Mouse (Mus musculus) stomach, postnatal 0 days (tissue): Measurements from ENCODE around the gene Edar. TPM values are rescaled to one million over a fixed set of nuclear protein-coding genes. Genes with fewer than 3 reads are reported as not detected.

Experiments used
- ATAC-seq: fragments of 200-750 bp; cut with Nextera tagmentation; 2 replicates; pipeline ENCODE4 v1.8.0; 2017; ENCODE audit not compliant: low FRiP score, low TSS enrichment
- DNase-seq: peaks from one replicate; pipeline ENCODE4 v3.0.0-alpha.2; 2016; ENCODE audit warnings: low spot score
- H3K27ac ChIP-seq: fragments of 300-500 bp; sonication (generic); replicated peaks from 2 replicates; pipeline ENCODE4 v1.5.1; 2014; ENCODE audit warnings: mild to moderate bottlenecking, control low read depth
- H3K27me3 ChIP-seq: fragments of 300-500 bp; sonication (generic); 2 replicates; pipeline ENCODE4 v1.6.1; 2014; ENCODE audit warnings: low read length; ENCODE audit not compliant: control insufficient read depth, insufficient read depth
- H3K36me3 ChIP-seq: fragments of 300-500 bp; sonication (generic); 2 replicates; pipeline ENCODE4 v1.6.1; 2014; ENCODE audit warnings: low read length, mixed read lengths; ENCODE audit not compliant: control insufficient read depth, insufficient read depth
- H3K4me1 ChIP-seq: fragments of 300-500 bp; sonication (generic); replicated peaks from 2 replicates; pipeline ENCODE4 v1.6.1; 2014; ENCODE audit warnings: antibody characterized with exemption; ENCODE audit not compliant: control insufficient read depth, insufficient read depth
- H3K4me2 ChIP-seq: fragments of 300-500 bp; sonication (generic); replicated peaks from 2 replicates; pipeline ENCODE4 v1.6.1; 2014; ENCODE audit warnings: low read depth, mild to moderate bottlenecking, control low read depth, moderate library complexity
- H3K4me3 ChIP-seq: fragments of 300-500 bp; sonication (generic); 2 replicates; pipeline ENCODE4 v1.5.1; 2014; ENCODE audit warnings: low read depth, low read length, control low read depth
- H3K9ac ChIP-seq: fragments of 300-500 bp; sonication (generic); 2 replicates; pipeline ENCODE4 v1.6.1; 2014; ENCODE audit warnings: mild to moderate bottlenecking, low read length, control low read depth, mixed read lengths
- H3K9me3 ChIP-seq: fragments of 300-500 bp; sonication (generic); 2 replicates; pipeline ENCODE4 v1.6.1; 2016; ENCODE audit warnings: low read length; ENCODE audit not compliant: control insufficient read depth
- CTCF ChIP-seq: IDR thresholded peaks from 2 replicates; pipeline ENCODE4 v1.5.1; 2016; ENCODE audit warnings: antibody characterized with exemption, low read depth, mild to moderate bottlenecking, moderate library complexity
- EP300 ChIP-seq: optimal IDR thresholded peaks from 2 replicates; pipeline ENCODE3; 2016; ENCODE audit warnings: antibody characterized with exemption
- WGBS: fragments of 180-500 bp; shearing (Covaris S2); extraction: QIAGEN DNeasy Blood & Tissue Kit; methylation state at CpG from one replicate; pipeline ENCODE4 v1.1.7; 2014; 5-methylcytosine and 5-hydroxymethylcytosine counted together
- polyA plus RNA-seq: library from polyadenylated mRNA; unstranded; fragments of >200 nt; fragmentation: Nextera tagmentation; extraction: Ambion mirVana; gene quantifications from 2 replicates; pipeline ENCODE4 v1.2.1, GENCODE M21; 2015

Edar gene
- polyA plus RNA-seq, 1 experiment from 2014 or later, result 0.64 TPM

DNA sequence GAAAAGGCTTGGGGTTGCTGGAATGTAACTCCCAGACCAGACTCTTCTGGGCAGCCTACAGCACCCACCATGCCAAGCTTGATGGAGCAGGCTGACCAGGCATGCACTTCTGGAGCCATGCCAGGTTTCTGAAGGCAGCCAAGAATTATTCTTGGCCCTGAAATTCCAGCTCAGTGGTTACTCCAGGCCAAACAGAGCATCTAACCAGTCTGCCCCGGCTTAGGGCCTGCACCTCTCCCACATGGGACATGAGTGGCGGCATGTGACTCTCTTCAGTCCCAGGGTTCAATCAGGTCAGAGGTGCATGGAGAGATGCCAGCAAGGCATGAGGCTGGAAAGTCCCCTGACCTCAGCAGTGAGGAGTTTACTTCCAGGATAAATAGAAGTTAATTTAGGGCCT lies 70.7 kb downstream of the Edar start:
- Histone ChIP-seq H3K4me3 (no peak overlapping the region), H3K27me3 (no peaks in the 10 kb centered on the region), H3K9ac (no peak overlapping the region), H3K36me3 (no peaks in the 10 kb centered on the region), H3K4me1 (no peaks in the 10 kb centered on the region), H3K9me3 (no peaks in the 10 kb centered on the region), H3K27ac (no peak overlapping the region), H3K4me2 (no peak overlapping the region)
- TF ChIP-seq EP300, result no peak
- no peak for TF ChIP-seq CTCF
- DNase-seq (peak; percentile 42), ATAC-seq (peak; percentile 73)
- WGBS, result 47% methylated on average over 2 of the region's 2 CpGs

- Histone ChIP-seq H3K27ac (no peak overlapping the region; the same call in 1 of the 2 replicates), H3K4me3 (no peak overlapping the region), H3K27me3 (no peaks in the 10 kb centered on the region), H3K4me2 (no peak overlapping the region), H3K36me3 (no peaks in the 10 kb centered on the region), H3K9ac (no peak overlapping the region), H3K4me1 (no peaks in the 10 kb centered on the region), H3K9me3 (no peaks in the 10 kb centered on the region)
- TF ChIP-seq CTCF (no peak), EP300 (no peak)
- ATAC-seq (no peak), DNase-seq (no peak)
- 74% methylated on average over 7 of the region's 7 CpGs for WGBS
Observed at GRCm38 (mm10) chr10:58601946-58602345, 73.5 kb downstream of the Edar start.

GRCm38 (mm10) chr10:58601431-58601901 lies 74.0 kb downstream of the Edar start:
- no peak for ATAC-seq
- H3K4me3 ChIP-seq, result no peak overlapping the region
- no peaks in the 10 kb centered on the region for H3K9me3 ChIP-seq
- WGBS, result 36% methylated on average over 6 of the region's 6 CpGs
- H3K27me3 ChIP-seq, result no peaks in the 10 kb centered on the region
- no peak overlapping the region for H3K4me2 ChIP-seq
- no peak overlapping the region for H3K9ac ChIP-seq
- no peaks in the 10 kb centered on the region for H3K4me1 ChIP-seq
- no peak overlapping the region; the same call in 1 of the 2 replicates for H3K27ac ChIP-seq
- no peaks in the 10 kb centered on the region for H3K36me3 ChIP-seq
- peak; percentile 18 for DNase-seq
- TF ChIP-seq CTCF, result no peak
- TF ChIP-seq EP300, result no peak

DNA sequence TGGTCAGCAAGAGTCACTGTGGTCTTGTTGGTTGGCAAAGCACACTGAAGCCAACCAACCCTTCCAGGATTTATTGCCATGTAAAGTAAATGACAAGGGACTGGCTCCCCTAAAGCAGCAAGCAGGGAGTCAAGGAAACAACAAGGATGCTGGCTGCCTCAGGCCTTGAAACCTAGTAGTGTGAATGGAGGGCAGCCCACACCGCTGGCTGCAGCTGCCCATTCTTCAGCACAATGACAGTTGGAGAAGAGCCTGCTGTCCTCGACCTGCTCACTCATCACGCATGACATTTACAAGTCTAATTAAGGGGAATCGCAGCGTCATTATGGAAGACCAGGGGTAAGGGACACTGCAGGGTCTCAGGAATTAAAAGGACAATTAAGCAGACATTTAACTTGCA lies 74.5 kb downstream of the Edar start:
- Histone ChIP-seq H3K27me3 (no peaks in the 10 kb centered on the region), H3K9ac (no peak overlapping the region), H3K4me1 (no peaks in the 10 kb centered on the region), H3K36me3 (no peaks in the 10 kb centered on the region), H3K4me3 (no peak overlapping the region), H3K9me3 (no peaks in the 10 kb centered on the region), H3K4me2 (no peak overlapping the region), H3K27ac (no peak overlapping the region)
- DNase-seq (peak; percentile 7), ATAC-seq (no peak)
- 35% methylated on average over 5 of the region's 5 CpGs for WGBS
- no peak for TF ChIP-seq CTCF
- TF ChIP-seq EP300, result no peak

DNA sequence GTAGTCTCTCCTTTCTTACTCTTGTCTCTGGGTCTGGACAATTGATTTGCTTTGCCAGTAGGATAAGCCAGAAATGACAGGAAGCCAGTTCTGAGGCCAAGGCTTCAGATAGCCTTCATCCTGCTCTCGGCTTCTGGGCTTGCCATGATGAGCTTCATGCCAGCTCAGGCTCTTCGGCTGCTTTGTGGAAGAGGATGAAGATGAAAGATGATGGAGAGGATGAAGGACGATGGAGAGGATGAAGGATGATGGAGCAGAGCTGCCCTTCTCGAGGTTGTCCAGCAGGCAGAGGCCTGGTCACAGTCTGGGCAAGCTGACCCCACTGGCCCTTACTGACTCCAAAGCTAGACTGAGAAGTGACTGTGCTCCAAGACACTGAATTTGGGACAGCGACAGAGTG lies 75.3 kb downstream of the Edar start:
- no peak overlapping the region for H3K27ac ChIP-seq
- WGBS, result 87% methylated on average over 5 of the region's 5 CpGs
- no peaks in the 10 kb centered on the region for H3K36me3 ChIP-seq
- TF ChIP-seq EP300, result no peak
- TF ChIP-seq CTCF, result no peak
- H3K27me3 ChIP-seq, result no peaks in the 10 kb centered on the region
- no peak overlapping the region for H3K9ac ChIP-seq
- DNase-seq, result peak; percentile 5
- no peak for ATAC-seq
- no peak overlapping the region for H3K4me2 ChIP-seq
- H3K4me1 ChIP-seq, result no peaks in the 10 kb centered on the region
- no peaks in the 10 kb centered on the region for H3K9me3 ChIP-seq
- no peak overlapping the region for H3K4me3 ChIP-seq

- no peak for ATAC-seq
- WGBS, result 72% methylated on average over 5 of the region's 5 CpGs
Observed at GRCm38 (mm10) chr10:58595821-58596220, 79.6 kb downstream of the Edar start.

More at GRCm38 (mm10) chr10:58595821-58596220, 79.6 kb downstream of the Edar start:
- no peak for TF ChIP-seq CTCF
- no peak for TF ChIP-seq EP300
- Histone ChIP-seq H3K4me1 (no peaks in the 10 kb centered on the region), H3K9me3 (no peaks in the 10 kb centered on the region), H3K4me3 (no peak overlapping the region), H3K27me3 (no peaks in the 10 kb centered on the region), H3K4me2 (no peak overlapping the region), H3K36me3 (no peaks in the 10 kb centered on the region), H3K27ac (no peak overlapping the region), H3K9ac (no peak overlapping the region)
- no peak for DNase-seq
